Mouse (Mus musculus): Measurements from ENCODE around the gene Wfdc5.

The Wfdc5 gene

GRCm38 (mm10) chr2:164158838-164159237, 23.7 kb downstream of the Wfdc5 start:
- Histone ChIP-seq H3K27me3 (ENCODE audit: control insufficient read depth, insufficient read depth, low read length, poor library complexity, severe bottlenecking) (no peaks in the 10 kb centered on the region), H3K36me3 (ENCODE audit: control insufficient read depth, insufficient read depth, low read length, poor library complexity, severe bottlenecking) (peaks cover 4% of the 10 kb centered on the region; the same call in 1 of the 2 replicates)
- no peak for DNase-seq (ENCODE audit: low read depth, low spot score)

DNA sequence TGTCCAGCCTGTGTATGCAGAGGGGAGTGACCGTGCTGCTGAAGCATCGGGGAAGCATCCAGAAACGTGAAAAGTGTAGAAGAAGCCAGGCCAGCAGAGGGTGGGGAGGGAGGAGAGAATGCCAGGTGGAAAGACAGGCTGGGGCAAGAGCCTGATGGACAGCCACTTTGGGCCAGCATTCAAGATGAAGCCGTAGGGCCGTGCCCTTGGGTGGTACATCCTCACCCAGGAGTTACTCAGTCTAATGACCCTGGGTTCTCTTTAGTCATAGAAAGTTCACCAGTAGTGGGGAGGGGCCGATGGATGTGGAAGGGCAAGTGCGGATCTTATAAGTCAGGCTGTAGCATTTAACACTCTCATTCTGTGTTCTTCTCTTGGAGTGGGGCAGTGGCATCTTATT, 26.4 kb downstream of the Wfdc5 start:
- Histone ChIP-seq H3K27me3 (ENCODE audit: control insufficient read depth, insufficient read depth, low read length, poor library complexity, severe bottlenecking) (no peaks in the 10 kb centered on the region), H3K36me3 (ENCODE audit: control insufficient read depth, insufficient read depth, low read length, poor library complexity, severe bottlenecking) (peaks cover 11% of the 10 kb centered on the region)
- DNase-seq (ENCODE audit: low read depth, low spot score): no peak

GRCm38 (mm10) chr2:164154007-164154406, 28.5 kb downstream of the Wfdc5 start:
- DNase-seq (ENCODE audit: low read depth, low spot score): no peak
- Histone ChIP-seq H3K36me3 (ENCODE audit: control insufficient read depth, insufficient read depth, low read length, poor library complexity, severe bottlenecking) (peaks cover 11% of the 10 kb centered on the region), H3K27me3 (ENCODE audit: control insufficient read depth, insufficient read depth, low read length, poor library complexity, severe bottlenecking) (no peaks in the 10 kb centered on the region)

- no peaks in the 10 kb centered on the region for H3K27me3 ChIP-seq (ENCODE audit: control insufficient read depth, insufficient read depth, low read length, poor library complexity, severe bottlenecking)
- peaks cover 11% of the 10 kb centered on the region for H3K36me3 ChIP-seq (ENCODE audit: control insufficient read depth, insufficient read depth, low read length, poor library complexity, severe bottlenecking)
- DNase-seq (ENCODE audit: low read depth, low spot score): no peak
Measured at GRCm38 (mm10) chr2:164152341-164152740, 30.2 kb downstream of the Wfdc5 start.

- Histone ChIP-seq H3K36me3 (ENCODE audit: control insufficient read depth, insufficient read depth, low read length, poor library complexity, severe bottlenecking) (peaks cover 9% of the 10 kb centered on the region), H3K27me3 (ENCODE audit: control insufficient read depth, insufficient read depth, low read length, poor library complexity, severe bottlenecking) (no peaks in the 10 kb centered on the region)
- DNase-seq (ENCODE audit: low read depth, low spot score): no peak
Measured at GRCm38 (mm10) chr2:164150086-164150760, 32.3 kb downstream of the Wfdc5 start.

- no peaks in the 10 kb centered on the region; the same call in none of the 2 replicates for H3K36me3 ChIP-seq (ENCODE audit: control insufficient read depth, insufficient read depth, low read length, poor library complexity, severe bottlenecking)
Measured at GRCm38 (mm10) chr2:164146556-164146955, 36.0 kb downstream of the Wfdc5 start.

DNA sequence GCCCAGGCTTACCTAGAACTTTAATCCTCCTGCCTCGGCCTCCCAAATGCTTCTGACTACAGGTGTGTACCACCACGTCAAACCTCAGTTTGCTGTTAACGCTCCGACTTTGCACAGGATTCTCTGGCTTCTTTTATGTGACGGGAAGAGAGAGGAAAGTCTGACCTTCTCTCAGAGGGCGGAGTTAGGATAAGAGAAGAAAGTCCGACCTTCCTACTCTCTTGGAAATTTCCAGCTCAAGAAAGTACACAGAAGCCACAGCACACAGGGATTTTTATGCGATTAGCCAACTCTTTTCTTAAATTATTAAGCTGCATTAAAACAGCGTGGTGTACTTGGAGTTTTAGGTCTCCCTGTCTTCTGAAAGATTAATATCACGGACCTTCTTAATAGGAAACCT, 38.0 kb downstream of the Wfdc5 start:
- H3K27me3 ChIP-seq (ENCODE audit: control insufficient read depth, insufficient read depth, low read length, poor library complexity, severe bottlenecking): no peaks in the 10 kb centered on the region
- no peak for DNase-seq (ENCODE audit: low read depth, low spot score)
- H3K36me3 ChIP-seq (ENCODE audit: control insufficient read depth, insufficient read depth, low read length, poor library complexity, severe bottlenecking): peaks cover 4% of the 10 kb centered on the region; the same call in 1 of the 2 replicates

More at GRCm38 (mm10) chr2:164146556-164146955, 36.0 kb downstream of the Wfdc5 start:
- H3K27me3 ChIP-seq (ENCODE audit: control insufficient read depth, insufficient read depth, low read length, poor library complexity, severe bottlenecking): no peaks in the 10 kb centered on the region
- no peak for DNase-seq (ENCODE audit: low read depth, low spot score)

- H3K27me3 ChIP-seq (ENCODE audit: control insufficient read depth, insufficient read depth, low read length, poor library complexity, severe bottlenecking): no peaks in the 10 kb centered on the region
- no peak for DNase-seq (ENCODE audit: low read depth, low spot score)
- peaks cover 4% of the 10 kb centered on the region; the same call in 1 of the 2 replicates for H3K36me3 ChIP-seq (ENCODE audit: control insufficient read depth, insufficient read depth, low read length, poor library complexity, severe bottlenecking)
Measured at GRCm38 (mm10) chr2:164144025-164144424, 38.5 kb downstream of the Wfdc5 start.

DNA sequence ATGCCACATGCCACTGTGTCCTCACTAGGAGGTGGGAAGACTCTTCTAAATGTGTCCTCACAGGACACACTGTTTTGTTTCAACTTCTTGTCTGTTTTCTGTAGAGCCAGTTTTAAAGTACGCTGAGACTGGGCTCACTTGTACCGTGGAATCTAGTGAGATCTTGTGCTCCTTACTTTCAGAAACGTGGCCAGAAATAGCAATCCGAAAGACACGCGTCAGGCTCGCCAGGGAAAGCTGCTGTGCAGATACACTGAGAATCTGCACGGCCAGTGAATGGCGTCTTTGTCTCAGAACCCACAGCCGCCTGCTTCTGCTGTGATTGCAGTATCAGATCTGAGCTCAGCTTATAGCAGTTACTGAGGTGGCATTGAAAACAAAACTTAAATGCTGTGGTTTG, 40.5 kb downstream of the Wfdc5 start:
- DNase-seq (ENCODE audit: low read depth, low spot score): no peak
- H3K27me3 ChIP-seq (ENCODE audit: control insufficient read depth, insufficient read depth, low read length, poor library complexity, severe bottlenecking): no peaks in the 10 kb centered on the region
- H3K36me3 ChIP-seq (ENCODE audit: control insufficient read depth, insufficient read depth, low read length, poor library complexity, severe bottlenecking): peaks cover 4% of the 10 kb centered on the region; the same call in 1 of the 2 replicates

DNA sequence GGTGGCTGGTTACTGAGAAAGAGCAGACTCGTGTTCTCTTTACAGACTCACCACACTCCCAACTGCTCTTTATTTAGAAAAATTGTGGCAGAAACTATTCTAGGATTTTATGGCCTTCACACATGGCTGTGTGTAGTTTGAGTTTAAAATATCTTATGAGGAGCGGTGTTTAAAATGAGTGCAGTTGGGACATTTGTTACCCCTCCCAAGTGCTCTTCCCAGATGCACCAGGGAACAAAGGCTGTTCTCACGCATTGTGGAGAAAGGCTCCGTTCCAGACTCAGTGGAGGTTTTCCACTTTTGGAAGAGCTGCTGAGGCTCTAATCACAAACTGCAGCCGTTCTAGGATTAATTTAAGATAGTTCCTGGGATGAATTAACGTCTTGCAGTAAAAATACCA, 44.8 kb downstream of the Wfdc5 start:
- no peaks in the 10 kb centered on the region for H3K27me3 ChIP-seq (ENCODE audit: control insufficient read depth, insufficient read depth, low read length, poor library complexity, severe bottlenecking)
- DNase-seq (ENCODE audit: low read depth, low spot score): no peak
- H3K36me3 ChIP-seq (ENCODE audit: control insufficient read depth, insufficient read depth, low read length, poor library complexity, severe bottlenecking): peaks cover 7% of the 10 kb centered on the region; the same call in 1 of the 2 replicates

DNA sequence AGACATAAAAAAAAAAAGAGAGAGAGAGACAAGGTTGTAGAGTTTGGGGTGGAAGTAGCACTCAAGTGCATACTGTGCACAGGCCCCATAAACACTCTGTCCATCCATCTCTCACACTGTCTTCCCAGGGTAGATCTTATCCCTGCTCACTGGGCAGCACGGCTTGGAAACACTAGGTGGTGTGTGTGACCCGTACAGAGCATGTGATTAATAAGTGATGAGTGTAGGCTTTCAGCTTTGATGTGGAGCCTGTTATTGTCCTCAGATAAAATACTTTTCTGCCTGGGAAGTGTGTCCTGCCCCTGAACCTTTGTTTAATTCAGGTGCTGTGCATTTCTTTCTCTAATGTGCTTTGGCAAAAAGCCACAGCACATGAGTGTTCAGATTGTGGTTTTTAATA, 46.1 kb downstream of the Wfdc5 start:
- DNase-seq (ENCODE audit: low read depth, low spot score): no peak
- Histone ChIP-seq H3K36me3 (ENCODE audit: control insufficient read depth, insufficient read depth, low read length, poor library complexity, severe bottlenecking) (peaks cover 7% of the 10 kb centered on the region; the same call in 1 of the 2 replicates), H3K27me3 (ENCODE audit: control insufficient read depth, insufficient read depth, low read length, poor library complexity, severe bottlenecking) (no peaks in the 10 kb centered on the region)

DNA sequence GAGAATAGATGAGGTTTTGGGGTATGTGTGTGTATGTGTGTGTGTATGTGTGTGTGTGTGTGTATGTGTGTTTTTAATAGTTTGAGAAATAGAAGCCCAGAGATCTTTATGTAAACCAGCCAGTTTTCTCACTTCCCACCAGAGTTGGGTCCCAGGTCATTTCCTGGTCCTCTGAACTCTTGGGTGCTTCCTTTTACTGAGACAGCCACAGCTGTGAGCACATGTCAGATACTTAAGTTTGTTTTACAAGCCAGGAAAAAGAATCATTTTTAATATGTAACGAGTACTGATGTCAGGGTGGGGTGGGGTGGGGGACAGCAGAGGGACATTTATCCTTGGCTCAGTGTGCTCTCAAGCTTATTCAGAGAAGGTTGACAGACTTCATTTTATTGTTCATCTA, 47.2 kb downstream of the Wfdc5 start:
- peaks cover 7% of the 10 kb centered on the region; the same call in 1 of the 2 replicates for H3K36me3 ChIP-seq (ENCODE audit: control insufficient read depth, insufficient read depth, low read length, poor library complexity, severe bottlenecking)
- no peak for DNase-seq (ENCODE audit: low read depth, low spot score)
- no peaks in the 10 kb centered on the region for H3K27me3 ChIP-seq (ENCODE audit: control insufficient read depth, insufficient read depth, low read length, poor library complexity, severe bottlenecking)

DNA sequence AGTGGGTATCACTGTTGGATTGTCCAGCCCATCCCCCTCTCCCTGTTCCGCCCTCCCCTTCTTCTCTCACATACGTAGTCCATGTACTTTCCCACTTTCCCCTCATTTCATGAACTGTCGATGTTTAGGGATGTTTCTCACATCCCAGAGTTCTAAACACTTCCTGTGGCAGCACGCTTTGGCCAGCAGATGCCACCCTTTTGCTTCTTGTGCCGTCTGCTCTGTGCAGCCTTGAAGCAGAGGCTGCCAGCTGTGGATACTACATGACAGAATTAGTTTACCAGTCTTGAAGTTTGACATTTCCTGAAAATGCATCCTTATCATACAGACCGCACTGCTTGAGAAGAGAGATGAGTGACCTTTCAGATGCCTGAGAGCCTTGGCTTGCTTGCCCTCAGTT, 48.0 kb downstream of the Wfdc5 start:
- Histone ChIP-seq H3K36me3 (ENCODE audit: control insufficient read depth, insufficient read depth, low read length, poor library complexity, severe bottlenecking) (peaks cover 3% of the 10 kb centered on the region; the same call in 1 of the 2 replicates), H3K27me3 (ENCODE audit: control insufficient read depth, insufficient read depth, low read length, poor library complexity, severe bottlenecking) (no peaks in the 10 kb centered on the region)
- DNase-seq (ENCODE audit: low read depth, low spot score): no peak

DNA sequence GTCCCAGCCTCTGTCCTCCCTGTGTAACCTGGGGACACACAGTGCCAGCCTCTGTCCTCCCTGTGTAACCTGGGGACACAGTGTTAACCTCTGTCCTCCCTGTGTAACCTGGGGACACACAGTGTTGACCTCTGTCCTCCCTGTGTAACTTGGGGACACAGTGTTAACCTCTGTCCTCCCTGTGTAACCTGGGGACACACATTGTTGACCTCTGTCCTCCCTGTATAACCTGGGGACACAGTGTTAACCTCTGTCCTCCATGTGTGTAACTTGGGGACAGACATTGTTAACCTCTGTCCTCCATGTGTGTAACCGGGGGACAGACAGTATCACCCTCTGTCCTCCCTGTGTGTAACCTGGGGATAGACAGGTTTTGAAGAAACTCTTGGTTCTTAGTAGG, 51.0 kb downstream of the Wfdc5 start:
- no peak for DNase-seq (ENCODE audit: low read depth, low spot score)
- Histone ChIP-seq H3K36me3 (ENCODE audit: control insufficient read depth, insufficient read depth, low read length, poor library complexity, severe bottlenecking) (peaks cover 1% of the 10 kb centered on the region; the same call in 1 of the 2 replicates), H3K27me3 (ENCODE audit: control insufficient read depth, insufficient read depth, low read length, poor library complexity, severe bottlenecking) (no peaks in the 10 kb centered on the region)

- Histone ChIP-seq H3K36me3 (ENCODE audit: control insufficient read depth, insufficient read depth, low read length, poor library complexity, severe bottlenecking) (peaks cover 5% of the 10 kb centered on the region; the same call in 1 of the 2 replicates), H3K27me3 (ENCODE audit: control insufficient read depth, insufficient read depth, low read length, poor library complexity, severe bottlenecking) (no peaks in the 10 kb centered on the region)
- peak; percentile 79 for DNase-seq (ENCODE audit: low read depth, low spot score)
Measured at GRCm38 (mm10) chr2:164128576-164129411, 53.7 kb downstream of the Wfdc5 start.
